Mouse (Mus musculus) CH12.LX (cell line): ENCODE measurements around the gene Zfp280d. TPM values are rescaled to one million over a fixed set of nuclear protein-coding genes. Genes with fewer than 3 reads are reported as not detected.

Experiments
- DNase-seq: peaks from one replicate; pipeline ENCODE4 v3.0.0-alpha.2; 2013; ENCODE audit errors: extremely low read depth
- H3K27ac ChIP-seq: 2 replicates; pipeline ENCODE4 v1.5.1; 2012; ENCODE audit warnings: low read depth, mild to moderate bottlenecking, control low read depth, moderate library complexity; ENCODE audit not compliant: insufficient read depth
- H3K27me3 ChIP-seq: replicated peaks from 2 replicates; pipeline ENCODE3; 2012; ENCODE audit warnings: inconsistent platforms
- H3K36me3 ChIP-seq, 2 experiments: replicated peaks in 1 of 2; 2 replicates each; pipeline versions ENCODE3 to v1.6.1; 2012; ENCODE audit warnings: inconsistent platforms in 1 of 2, low read length in 1 of 2, mild to moderate bottlenecking in 1 of 2, mixed read lengths in 1 of 2, moderate library complexity in 1 of 2; ENCODE audit not compliant: control insufficient read depth in 1 of 2, insufficient read depth in 1 of 2
- H3K4me1 ChIP-seq, 2 experiments: 2 replicates each; pipeline ENCODE4 v1.6.1; 2012; ENCODE audit warnings: inconsistent platforms in 1 of 2, moderate library complexity in 1 of 2; ENCODE audit not compliant: insufficient read depth in 2 of 2, control insufficient read depth in 1 of 2
- H3K4me2 ChIP-seq: 2 replicates; pipeline ENCODE4 v1.6.1; 2012; ENCODE audit warnings: low read depth, mild to moderate bottlenecking, control low read depth; ENCODE audit not compliant: poor library complexity, insufficient read depth, severe bottlenecking
- H3K4me3 ChIP-seq, 3 experiments: fragments of 150-350 bp in 1 of 3; sonication (generic) in 1 of 3; replicated peaks in 1 of 3; 2 replicates each; pipeline versions ENCODE3 to v1.5.1; 2011 to 2012; ENCODE audit warnings: low read depth in 2 of 3, low read length in 2 of 3, mild to moderate bottlenecking in 2 of 3, moderate library complexity in 2 of 3, control low read depth in 1 of 3, improper control_type of control experiment in 1 of 3, inconsistent platforms in 1 of 3, mixed read lengths in 1 of 3; ENCODE audit not compliant: poor library complexity in 1 of 3
- H3K79me2 ChIP-seq: replicated peaks from 2 replicates; pipeline ENCODE4 v1.6.1; 2012; ENCODE audit warnings: mild to moderate bottlenecking, moderate library complexity; ENCODE audit not compliant: control insufficient read depth, poor library complexity, insufficient read depth, severe bottlenecking; ENCODE audit errors: extremely low read depth
- H3K9ac ChIP-seq: 2 replicates; pipeline ENCODE4 v1.6.1; 2012; ENCODE audit warnings: low read depth, mild to moderate bottlenecking, control low read depth, moderate library complexity; ENCODE audit not compliant: insufficient read depth
- H3K9me3 ChIP-seq: replicated peaks from 2 replicates; pipeline ENCODE3; 2012; ENCODE audit warnings: low read length, inconsistent platforms, mixed read lengths
- CHD2 ChIP-seq: IDR thresholded peaks from 2 replicates; pipeline ENCODE4 v1.6.1; 2011; ENCODE audit warnings: low read length, improper control_type of control experiment
- E2F4 ChIP-seq: IDR thresholded peaks from 2 replicates; pipeline ENCODE4 v1.6.1; 2011; ENCODE audit warnings: low read depth, low read length, improper control_type of control experiment; ENCODE audit not compliant: insufficient replicate concordance
- ELF1 ChIP-seq: IDR thresholded peaks from 2 replicates; pipeline ENCODE4 v1.6.1; 2014; ENCODE audit warnings: low read depth, mild to moderate bottlenecking, inconsistent platforms, low read length, improper control_type of control experiment
- EP300 ChIP-seq: IDR thresholded peaks from 2 replicates; pipeline ENCODE4 v1.6.1; 2011; ENCODE audit warnings: low read length, improper control_type of control experiment
- GABPA ChIP-seq: IDR thresholded peaks from 2 replicates; pipeline ENCODE4 v1.6.1; 2012; ENCODE audit warnings: low read depth, low read length, improper control_type of control experiment, inconsistent platforms; ENCODE audit not compliant: insufficient replicate concordance
- IRF4 ChIP-seq: IDR thresholded peaks from 2 replicates; pipeline ENCODE4 v1.6.1; 2014; ENCODE audit warnings: low read depth, mild to moderate bottlenecking, inconsistent platforms, low read length, improper control_type of control experiment
- JUN ChIP-seq: IDR thresholded peaks from 2 replicates; pipeline ENCODE4 v1.6.1; 2011; ENCODE audit warnings: low read depth, mild to moderate bottlenecking, low read length, improper control_type of control experiment, moderate library complexity; ENCODE audit not compliant: insufficient read depth
- JUND ChIP-seq: conservative IDR thresholded peaks from 2 replicates; pipeline ENCODE4 v1.6.1; 2011; ENCODE audit warnings: low read depth, low read length, improper control_type of control experiment
- KAT2A ChIP-seq: IDR thresholded peaks from 2 replicates; pipeline ENCODE4 v1.6.1; 2012; ENCODE audit warnings: low read length, improper control_type of control experiment, inconsistent platforms; ENCODE audit not compliant: insufficient replicate concordance
- MAFK ChIP-seq: IDR thresholded peaks from 2 replicates; pipeline ENCODE4 v1.6.1; 2011; ENCODE audit warnings: low read length, improper control_type of control experiment; ENCODE audit not compliant: insufficient replicate concordance
- MAZ ChIP-seq: IDR thresholded peaks from 2 replicates; pipeline ENCODE4 v1.6.1; 2012; ENCODE audit warnings: low read depth, mild to moderate bottlenecking, inconsistent platforms, low read length, improper control_type of control experiment, moderate library complexity
- MXI1 ChIP-seq: IDR thresholded peaks from 2 replicates; pipeline ENCODE4 v1.6.1; 2011; ENCODE audit warnings: mild to moderate bottlenecking, low read depth, low read length, improper control_type of control experiment
- PAX5 ChIP-seq: IDR thresholded peaks from 2 replicates; pipeline ENCODE4 v1.6.1; 2012; ENCODE audit warnings: low read length, inconsistent platforms, mixed read lengths
- POLR2A ChIP-seq: IDR thresholded peaks from 2 replicates; pipeline ENCODE4 v1.6.1; 2011; ENCODE audit warnings: low read depth, mild to moderate bottlenecking, improper control_type of control experiment, low read length
- POLR2AphosphoS2 ChIP-seq: IDR thresholded peaks from 2 replicates; pipeline ENCODE4 v1.6.1; 2011; ENCODE audit warnings: low read depth, low read length, improper control_type of control experiment
- SIN3A ChIP-seq: IDR thresholded peaks from 2 replicates; pipeline ENCODE4 v1.6.1; 2012; ENCODE audit warnings: low read length, improper control_type of control experiment, inconsistent platforms
- UBTF ChIP-seq: IDR thresholded peaks from 2 replicates; pipeline ENCODE4 v1.6.1; 2012; ENCODE audit warnings: low read depth, mild to moderate bottlenecking, inconsistent platforms, low read length, improper control_type of control experiment, moderate library complexity
- USF1 ChIP-seq: IDR thresholded peaks from 2 replicates; pipeline ENCODE4 v1.6.1; 2014; ENCODE audit warnings: low read depth, mild to moderate bottlenecking, inconsistent platforms, low read length, improper control_type of control experiment
- USF2 ChIP-seq: conservative IDR thresholded peaks from 2 replicates; pipeline ENCODE4 v1.6.1; 2011; ENCODE audit warnings: low read depth, low read length, improper control_type of control experiment
- ZKSCAN1 ChIP-seq: IDR thresholded peaks from 2 replicates; pipeline ENCODE4 v1.6.1; 2012; ENCODE audit warnings: low read depth, inconsistent platforms, low read length, improper control_type of control experiment, borderline replicate concordance
- ZMIZ1 ChIP-seq: IDR thresholded peaks from 2 replicates; pipeline ENCODE4 v1.6.1; 2012; ENCODE audit warnings: low read depth, mild to moderate bottlenecking, inconsistent platforms, low read length, improper control_type of control experiment
- dilution Hi-C: fragments of 300-500 bp; cut with MboI; formaldehyde crosslinking; loops from 2 replicates; pipeline ENCODE4 v1.14.3; 2020; ENCODE audit warnings: low sequenced_read_pairs; ENCODE audit not compliant: extremely low pct_unique_long_range_greater_than_20kb, extremely low pct_ligation_motif_present
- in situ Hi-C: fragments of 300-500 bp; cut with MboI; formaldehyde crosslinking; loops from 3 replicates; pipeline ENCODE4 v1.14.3; 2019; ENCODE audit warnings: low sequenced_read_pairs, low pct_ligation_motif_present, low pct_unique_long_range_greater_than_20kb, mixed read lengths
- polyA plus RNA-seq: library from polyadenylated mRNA; unstranded; fragments of >175 nt; gene quantifications from 2 replicates; pipeline ENCODE4 v1.2.1, GENCODE M21; 2012; ENCODE audit warnings: low read depth; ENCODE audit not compliant: insufficient read length
- total RNA-seq, 2 experiments: library from RNA; depleted of rRNA; stranded (reverse); fragments of 300-350 nt in 1 of 2; fragments of >200 nt in 1 of 2; gene quantifications; 2 replicates each; pipeline ENCODE4 v1.2.3; 2012 to 2014

Zfp280d gene
- total and polyA plus RNA-seq, 3 experiments = 22.3 to 35.8 (median 26.0) TPM

DNA sequence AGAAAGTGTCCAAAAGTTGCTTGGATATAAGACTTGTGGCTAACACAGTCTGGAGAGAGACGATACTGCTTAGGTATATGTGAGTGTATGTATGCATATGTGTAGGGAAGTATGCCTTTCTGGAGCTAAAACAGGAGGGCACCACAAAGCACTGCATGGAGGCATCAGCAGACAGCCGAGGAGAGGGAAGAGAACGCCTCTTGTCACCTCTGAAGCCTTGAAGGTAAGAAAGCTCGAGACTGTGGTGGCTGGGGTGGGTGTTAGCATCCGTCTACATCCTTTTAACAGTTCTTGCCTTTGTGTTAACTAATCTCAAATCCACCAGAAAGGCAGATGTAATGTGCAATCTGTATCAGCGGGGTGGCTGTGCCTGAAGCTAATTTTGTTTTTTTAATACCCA, 128.8 kb downstream of the Zfp280d start:
- Histone ChIP-seq H3K9ac (no peak overlapping the region), H3K4me2 (no peak overlapping the region), H3K36me3 (no peaks in the 10 kb centered on the region), H3K9me3 (peaks cover 7% of the 10 kb centered on the region), H3K79me2 (no peaks in the 10 kb centered on the region), H3K27me3 (no peaks in the 10 kb centered on the region), H3K4me1 (peaks cover 3 to 19% of the 10 kb centered on the region in 2 experiments), H3K4me3 (no peak overlapping the region), H3K27ac (no peak overlapping the region)
- no peak for DNase-seq
- in situ Hi-C loops (loop anchor here (10.0 kb wide), 1 partner anchor 759 kb away; no protein-coding TSS in a partner anchor), dilution Hi-C loops (no loop called here)
- no peak for TF ChIP-seq UBTF
- TF ChIP-seq IRF4 = no peak
- no peak for TF ChIP-seq MXI1
- TF ChIP-seq MAFK = no peak
- TF ChIP-seq E2F4 = no peak
- TF ChIP-seq KAT2A = no peak
- no peak for TF ChIP-seq SIN3A
- TF ChIP-seq USF2 = no peak
- no peak for TF ChIP-seq ZMIZ1
- no peak for TF ChIP-seq JUND
- TF ChIP-seq GABPA = no peak
- TF ChIP-seq POLR2AphosphoS2 = no peak
- TF ChIP-seq POLR2A = no peak

GRCm38 (mm10) chr9:72404446-72404845, 129.8 kb downstream of the Zfp280d start:
- in situ Hi-C loops (loop anchor here (10.0 kb wide), 1 partner anchor 760 kb away; no protein-coding TSS in a partner anchor), dilution Hi-C loops (no loop called here)
- H3K4me1 ChIP-seq = peaks cover 3 to 27% of the 10 kb centered on the region in 2 experiments
- H3K27ac ChIP-seq = no peak overlapping the region
- DNase-seq = no peak
- TF ChIP-seq ZKSCAN1 (no peak), USF1 (no peak), CHD2 (no peak), SIN3A (no peak), KAT2A (no peak), PAX5 (no peak), POLR2AphosphoS2 (no peak), ELF1 (no peak), GABPA (no peak), EP300 (no peak), ZMIZ1 (no peak), E2F4 (no peak), MAZ (no peak), JUN (no peak)
- no peaks in the 10 kb centered on the region for H3K9me3 ChIP-seq
- H3K79me2 ChIP-seq = no peaks in the 10 kb centered on the region
- H3K4me2 ChIP-seq = no peak overlapping the region
- H3K27me3 ChIP-seq = no peaks in the 10 kb centered on the region
- no peaks in the 10 kb centered on the region for H3K36me3 ChIP-seq
- H3K9ac ChIP-seq = no peak overlapping the region
- H3K4me3 ChIP-seq = no peak overlapping the region
